Mouse (Mus musculus) MEL-GATA-1-ER (cell line): ENCODE measurements around the gene Tgfa.

ENCODE experiments used
- DNase-seq: peaks from one replicate; pipeline ENCODE4 v3.0.0-alpha.2; 2012; ENCODE audit warnings: low read depth; ENCODE audit errors: extremely low read depth

Tgfa gene

DNA sequence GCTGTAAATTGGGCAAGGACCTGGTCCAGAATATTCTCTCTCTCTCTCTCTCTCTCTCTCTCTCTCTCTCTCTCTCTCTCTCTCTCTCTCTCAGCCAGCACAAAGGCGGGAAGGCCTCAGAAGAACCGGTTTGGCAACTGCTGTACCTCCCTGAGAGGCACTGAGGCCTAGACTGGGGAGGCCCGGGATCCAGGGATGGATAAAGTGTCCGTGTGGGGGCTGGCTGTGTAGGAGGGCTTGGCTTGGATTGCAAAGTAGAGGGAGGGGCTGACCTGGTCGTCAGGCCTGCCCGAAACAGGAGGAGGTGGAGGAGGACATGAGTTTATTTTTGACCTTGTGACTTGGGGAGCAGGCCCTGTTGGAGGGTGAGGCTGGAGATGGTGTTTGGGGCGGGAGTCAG, 27.4 kb downstream of the Tgfa start:
- DNase-seq: no peak

DNA sequence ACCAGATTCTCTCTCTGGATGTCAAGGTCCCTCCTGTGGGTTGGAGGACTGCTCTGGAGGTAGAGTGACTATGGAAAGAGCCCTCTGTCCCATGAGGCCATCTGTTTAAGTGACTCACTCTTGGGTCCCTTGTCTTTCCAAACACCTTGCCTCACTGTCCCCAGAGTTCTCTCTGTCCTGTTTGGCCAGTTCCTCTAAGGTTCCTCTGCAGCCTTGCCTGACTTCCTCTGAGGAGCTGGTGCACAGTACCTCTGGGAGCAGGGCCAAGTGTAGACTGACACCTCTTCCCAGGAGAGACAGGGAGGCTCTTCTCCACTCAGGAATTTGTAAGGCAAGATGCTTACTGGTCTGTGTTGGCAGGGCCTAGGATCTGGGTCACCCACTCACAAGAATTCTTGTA, 30.6 kb downstream of the Tgfa start:
- peak; percentile 19 for DNase-seq

DNA sequence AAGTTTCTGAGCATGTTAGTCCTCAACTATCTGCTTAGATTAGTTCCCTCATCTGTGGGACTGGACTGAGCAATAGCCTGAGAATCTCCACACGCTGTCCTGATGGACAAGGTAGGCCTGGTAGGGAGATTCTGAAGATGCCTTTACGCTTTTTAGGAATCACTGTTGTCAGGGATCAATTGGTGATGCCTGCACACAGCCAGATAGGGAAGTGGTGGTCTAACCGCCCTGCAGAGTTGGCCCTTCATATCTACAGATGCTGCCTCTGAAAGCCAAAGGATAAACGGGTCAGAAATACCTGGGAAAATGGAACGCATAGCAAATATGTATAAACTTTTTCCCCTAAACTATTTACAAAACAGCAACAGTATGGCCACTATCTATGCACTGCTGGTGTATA, 37.3 kb downstream of the Tgfa start:
- DNase-seq: no peak

DNA sequence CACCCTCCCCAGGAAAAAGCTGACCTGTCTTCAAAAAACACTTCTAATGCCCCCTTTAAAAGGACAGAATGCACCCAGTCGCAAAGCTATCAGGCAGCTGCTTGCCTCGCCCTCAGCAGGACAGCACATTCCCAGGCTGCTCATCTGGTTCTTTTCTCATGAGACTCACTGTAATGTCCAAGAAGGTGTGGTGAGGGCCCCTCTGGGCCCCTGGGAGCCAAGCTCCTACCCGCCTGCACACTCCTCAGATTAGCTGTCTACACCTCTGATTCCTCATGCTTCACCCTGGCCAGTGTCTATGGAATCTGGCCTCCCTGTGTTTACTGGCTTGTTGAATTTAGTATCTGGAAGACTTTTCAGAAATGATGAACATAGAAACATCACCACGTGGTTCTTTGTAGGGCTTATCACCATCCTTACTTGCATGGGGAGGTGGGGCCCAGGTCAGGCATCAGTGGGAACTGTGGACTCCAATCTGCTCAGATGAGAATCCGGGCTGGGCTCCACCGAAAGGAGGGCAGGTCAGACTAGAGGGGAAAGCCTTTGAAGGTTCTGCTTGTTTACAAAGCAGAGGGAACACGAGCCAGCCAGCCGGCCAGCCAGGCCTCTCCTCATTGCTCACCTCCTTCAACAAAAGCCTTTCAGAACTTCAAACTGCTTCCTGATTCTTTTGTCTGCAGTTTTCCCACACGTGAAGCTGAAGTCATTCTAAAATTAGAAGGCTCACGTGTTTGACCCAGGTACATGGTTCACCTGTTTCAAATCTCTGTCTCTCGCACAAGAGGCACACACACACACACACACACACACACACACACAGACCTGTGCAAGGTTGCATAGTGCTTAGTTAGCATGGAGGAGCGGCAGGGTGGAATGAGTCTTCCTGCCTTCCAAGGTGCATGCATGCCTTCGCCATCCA, 38.7 kb downstream of the Tgfa start:
- DNase-seq: no peak

DNA sequence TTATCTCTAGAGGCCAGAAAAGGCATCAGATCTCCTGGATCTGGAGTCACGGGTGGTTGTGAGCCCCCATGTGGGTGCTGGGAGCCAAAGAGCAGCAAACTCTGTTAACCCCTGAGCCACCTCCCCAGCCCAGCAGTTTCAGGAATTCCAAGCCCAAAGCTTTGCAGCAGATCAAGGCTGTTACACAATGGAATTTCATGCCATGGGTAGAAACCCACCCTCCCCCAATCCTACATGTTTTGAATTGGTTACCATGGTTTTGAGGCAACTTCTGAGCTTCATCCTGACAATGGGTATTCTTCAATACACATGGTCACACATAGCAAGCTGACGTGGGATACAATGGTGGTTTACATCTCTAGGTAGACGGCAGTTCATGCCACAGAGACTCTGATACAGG, 49.8 kb downstream of the Tgfa start:
- DNase-seq: no peak

DNA sequence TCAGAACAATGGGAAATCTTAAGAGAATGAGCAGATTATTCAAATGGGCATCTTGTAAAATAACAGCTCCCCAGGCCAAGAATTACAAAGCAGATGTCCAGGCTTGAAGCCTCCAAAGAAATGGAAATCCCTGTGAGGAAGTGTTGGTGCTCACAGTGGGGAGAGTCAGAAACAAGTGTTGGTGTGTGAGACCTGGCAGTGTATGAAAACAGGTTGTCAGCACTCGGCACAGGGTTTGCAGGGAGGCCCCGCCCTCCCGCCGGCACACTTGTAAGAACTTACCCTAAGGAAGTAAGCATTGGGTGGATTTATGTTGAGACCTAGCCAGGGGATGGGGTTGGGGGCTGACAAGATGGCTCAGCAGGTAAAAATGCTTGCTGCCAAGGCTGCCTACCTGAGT, 50.9 kb downstream of the Tgfa start:
- no peak for DNase-seq

DNA sequence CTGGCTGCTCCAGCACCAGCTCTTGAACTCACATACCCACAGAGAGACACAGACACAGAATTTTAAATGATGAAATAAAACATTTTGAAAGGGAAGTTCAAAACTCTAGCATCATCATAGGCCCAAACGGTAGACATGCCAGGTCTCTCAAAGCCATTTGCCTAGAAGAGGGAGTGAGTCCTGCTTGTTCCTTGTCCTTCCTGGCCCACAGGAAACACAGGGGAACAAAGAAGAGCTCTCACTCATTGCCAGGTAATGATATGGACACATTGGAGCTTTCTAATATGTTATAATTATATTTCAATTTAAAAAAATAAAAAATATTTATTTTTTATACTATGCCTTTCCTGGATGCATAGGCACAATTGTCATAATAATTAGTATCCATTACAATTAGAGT, 53.5 kb downstream of the Tgfa start:
- DNase-seq: no peak

DNA sequence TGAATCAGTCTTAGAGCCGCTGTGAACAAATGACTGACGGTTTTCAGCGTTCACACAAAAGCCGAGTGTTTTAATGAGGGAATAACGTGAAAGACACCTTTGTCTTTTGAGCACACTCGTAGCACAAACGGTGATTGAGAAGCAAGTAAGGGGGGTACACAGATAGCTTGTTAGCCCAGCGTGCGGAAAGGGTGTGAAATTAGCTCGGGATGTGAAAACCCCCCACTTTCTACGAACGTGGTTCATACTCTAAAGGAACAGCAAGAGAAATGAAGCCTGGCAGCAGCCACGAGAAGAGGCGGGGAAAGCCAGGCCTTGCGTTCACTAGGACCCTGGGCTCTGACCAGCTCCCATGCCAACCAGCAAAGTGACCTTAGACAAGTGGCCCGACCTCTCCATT, 54.0 kb downstream of the Tgfa start:
- no peak for DNase-seq

DNA sequence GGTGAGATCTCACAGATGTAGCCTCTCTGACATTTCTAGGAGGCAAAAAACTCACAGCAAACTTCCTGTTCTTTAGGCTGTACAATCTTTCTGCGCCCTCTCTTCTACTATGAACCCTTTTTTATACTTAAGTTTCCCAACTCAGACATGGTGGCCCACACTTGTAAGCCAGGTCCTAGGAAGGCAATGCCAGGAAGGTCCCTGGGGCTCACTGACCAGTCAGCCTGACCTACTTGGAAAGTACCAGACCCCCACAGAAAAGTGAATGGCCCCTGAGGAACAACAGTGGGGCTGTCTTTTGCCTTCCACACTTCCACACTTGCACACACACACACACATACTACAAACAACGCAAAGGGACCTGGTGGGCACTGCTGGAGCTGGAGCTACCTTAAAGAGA, 55.2 kb downstream of the Tgfa start:
- no peak for DNase-seq

DNA sequence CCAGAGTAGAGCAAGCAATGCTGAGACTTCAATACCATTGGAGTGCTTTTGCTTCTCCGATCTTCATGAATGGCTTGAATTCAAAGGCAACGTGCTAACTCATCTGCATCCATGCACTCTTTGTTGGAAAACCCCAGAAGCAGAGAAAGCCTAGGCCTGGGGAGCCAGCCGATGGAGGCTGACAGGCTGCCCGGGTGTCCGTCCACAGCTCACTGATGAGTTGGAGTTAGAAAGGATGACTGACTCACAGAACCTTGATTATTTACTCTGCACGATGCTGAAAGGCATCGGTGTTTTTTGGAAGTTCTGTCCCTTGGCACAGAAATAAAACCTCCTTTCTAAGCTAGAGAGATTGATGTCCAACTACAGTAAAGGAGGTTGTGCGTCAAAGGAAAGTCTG, 55.8 kb downstream of the Tgfa start:
- no peak for DNase-seq

DNA sequence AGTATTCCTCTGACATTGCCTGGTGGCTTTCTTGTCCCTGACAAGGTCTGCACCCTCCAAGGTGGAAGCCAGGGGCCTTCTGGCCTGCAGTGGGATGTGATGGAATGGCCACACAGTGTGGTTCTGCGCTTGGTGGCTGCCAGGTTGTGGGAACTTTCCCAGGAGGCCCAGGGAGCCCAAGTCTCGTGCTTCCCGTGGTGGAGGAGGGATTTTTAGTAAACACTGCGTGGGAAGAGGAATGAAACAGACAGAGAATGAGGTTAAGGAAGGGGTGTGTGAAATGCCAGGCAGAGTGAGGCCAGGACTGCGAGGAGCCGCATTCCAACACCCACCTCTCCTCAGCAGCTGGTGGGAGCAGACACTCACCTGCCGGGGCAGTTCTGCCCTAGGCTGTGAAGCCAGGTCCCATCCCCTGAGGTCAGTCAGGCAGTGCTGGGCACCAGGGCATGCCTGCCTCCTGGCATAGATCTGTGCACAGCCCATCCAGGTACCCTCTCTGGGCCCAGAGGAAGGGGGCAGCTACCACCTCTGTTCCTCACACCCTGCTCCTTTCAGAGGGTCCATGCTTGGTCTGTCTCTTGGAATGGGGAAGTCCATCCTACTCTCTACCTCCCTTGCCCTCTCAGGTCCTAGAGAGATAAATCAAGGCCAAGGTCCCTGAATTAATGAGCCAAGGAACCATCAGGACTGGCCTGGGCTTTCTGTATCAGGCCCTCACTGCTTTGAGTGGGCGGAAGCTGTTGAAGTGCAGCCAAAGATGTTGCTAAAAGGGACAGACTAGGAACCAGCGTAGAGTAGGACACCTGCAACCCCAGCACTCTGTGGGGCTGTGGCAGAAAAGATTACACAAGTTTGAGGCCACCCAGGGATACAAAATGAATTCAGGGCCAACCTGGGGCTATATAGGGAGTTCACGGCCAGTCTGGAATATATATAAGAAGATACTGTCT, 57.4 kb downstream of the Tgfa start:
- no peak for DNase-seq

DNA sequence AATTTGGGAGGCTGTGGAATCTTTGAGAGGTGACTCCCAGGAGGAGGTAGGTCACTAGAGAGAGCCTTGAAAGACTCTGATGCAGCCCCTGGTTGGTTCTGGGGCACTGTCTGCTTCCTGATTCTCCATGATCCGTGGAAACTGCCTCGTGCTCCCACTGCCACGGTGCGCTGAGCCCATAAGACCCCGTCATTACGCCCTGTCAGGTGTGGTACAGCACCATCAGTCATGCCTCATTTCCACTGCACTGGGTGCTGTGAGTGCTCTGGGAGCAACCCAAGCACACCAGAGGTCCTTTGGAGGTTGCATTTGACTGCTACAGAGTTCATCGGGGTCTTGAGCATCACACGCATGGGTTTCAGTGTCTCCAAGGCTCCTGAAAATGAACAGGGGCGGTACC, 60.9 kb downstream of the Tgfa start:
- no peak for DNase-seq

DNA sequence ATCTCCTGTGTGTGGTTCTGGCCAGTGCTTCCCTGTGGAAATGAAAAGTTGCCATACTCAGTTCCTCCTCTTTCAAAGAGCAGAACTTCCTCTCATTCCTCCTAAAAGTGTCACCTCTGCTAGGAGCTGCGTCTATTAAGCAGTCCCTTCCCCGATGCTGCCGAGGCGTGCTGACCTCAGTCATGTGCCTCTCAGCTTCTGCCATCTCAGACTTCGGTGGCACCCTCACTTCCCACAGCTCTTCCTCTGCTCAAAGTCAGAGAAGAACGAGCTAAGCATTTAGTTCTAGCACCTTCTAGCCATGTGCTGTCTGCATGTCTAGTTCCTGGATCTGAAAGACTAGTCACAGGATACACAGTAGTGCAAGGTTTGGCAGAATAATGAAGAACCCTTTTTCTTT, 64.2 kb downstream of the Tgfa start:
- no peak for DNase-seq

DNA sequence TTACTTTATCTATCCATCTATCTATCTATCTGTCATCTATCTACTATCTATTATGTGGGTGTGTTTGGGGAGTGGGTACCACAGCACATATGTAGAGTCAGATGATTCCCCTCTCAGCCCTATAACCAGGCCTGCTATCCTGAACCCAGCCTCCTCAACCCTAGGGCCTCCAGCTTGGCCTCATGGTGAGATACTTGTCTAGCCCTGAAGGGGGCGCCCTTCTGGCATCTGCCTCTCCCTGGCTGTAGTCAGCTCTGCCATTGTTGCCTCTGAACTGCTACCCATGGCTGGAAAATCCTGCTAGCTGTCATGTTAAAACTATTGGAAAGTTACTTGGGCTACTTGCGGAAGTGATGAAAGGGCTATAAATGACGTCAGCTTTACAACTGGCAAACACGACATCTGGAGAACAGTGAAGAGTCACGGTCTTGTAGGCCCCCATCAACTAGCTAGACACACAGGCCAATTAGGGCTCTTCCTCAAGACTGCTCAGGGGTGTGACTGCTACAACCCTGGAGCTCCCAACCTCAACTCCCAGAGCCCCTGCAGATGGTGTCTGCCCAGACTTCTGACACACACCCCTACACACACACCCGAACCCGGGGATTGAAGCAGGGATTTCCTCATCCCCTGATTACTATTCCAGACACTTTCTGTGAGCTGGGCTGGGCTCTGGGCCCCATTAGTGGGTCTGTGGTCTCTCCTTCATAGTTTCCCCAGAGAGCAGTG, 65.5 kb downstream of the Tgfa start:
- DNase-seq: no peak

DNA sequence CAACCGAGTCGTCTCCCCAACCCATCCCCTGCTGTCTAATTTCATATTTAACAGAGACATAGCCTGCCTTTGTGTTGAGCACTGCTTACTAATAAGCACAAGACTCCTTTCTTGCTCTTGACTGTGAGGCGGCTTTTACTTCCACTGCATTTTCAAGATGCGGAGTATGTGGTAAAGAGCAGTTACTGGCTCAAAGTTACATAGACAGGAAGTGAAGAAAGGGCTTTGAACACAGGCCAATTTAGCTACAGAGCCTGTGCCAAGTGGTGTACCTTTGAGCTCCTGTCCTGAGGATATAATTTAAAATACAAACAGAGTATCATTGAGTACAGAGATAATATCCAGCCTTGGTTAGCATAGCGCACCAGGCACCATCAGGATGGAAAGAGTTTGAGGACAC, 71.8 kb downstream of the Tgfa start:
- no peak for DNase-seq

DNA sequence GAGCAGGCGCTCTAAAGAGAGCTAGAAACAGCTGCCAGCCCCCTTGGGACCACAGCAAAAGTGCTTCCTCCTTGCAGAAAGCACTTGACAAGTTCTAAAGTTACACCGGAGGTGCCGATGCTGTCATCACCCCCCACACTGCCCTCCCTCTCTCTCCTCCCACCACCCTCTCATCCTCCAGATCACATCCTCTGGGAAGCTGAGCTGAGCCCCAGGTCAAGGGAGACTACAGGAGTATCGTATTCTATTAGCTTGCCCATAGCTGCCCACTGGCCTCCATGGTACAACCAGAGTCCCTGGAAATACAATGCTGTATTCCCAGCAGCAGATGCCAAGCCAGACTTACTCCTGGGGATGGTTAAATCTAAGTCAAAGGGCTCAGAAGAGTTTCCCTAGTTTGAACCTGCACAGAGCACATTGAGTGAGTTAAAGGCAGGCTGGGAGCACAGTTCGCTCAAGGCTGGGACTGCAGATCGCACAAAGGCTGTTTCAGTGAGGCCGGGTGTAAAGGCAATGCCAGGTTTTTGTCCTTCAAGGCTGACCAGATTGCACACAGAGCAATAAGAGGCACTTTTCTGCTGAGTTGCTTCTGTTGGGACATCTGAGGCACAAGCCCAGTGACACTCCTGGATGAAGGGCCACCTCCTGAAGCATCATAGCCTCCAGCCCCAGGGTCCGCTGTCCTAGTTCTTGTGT, 75.5 kb downstream of the Tgfa start:
- DNase-seq: no peak

DNA sequence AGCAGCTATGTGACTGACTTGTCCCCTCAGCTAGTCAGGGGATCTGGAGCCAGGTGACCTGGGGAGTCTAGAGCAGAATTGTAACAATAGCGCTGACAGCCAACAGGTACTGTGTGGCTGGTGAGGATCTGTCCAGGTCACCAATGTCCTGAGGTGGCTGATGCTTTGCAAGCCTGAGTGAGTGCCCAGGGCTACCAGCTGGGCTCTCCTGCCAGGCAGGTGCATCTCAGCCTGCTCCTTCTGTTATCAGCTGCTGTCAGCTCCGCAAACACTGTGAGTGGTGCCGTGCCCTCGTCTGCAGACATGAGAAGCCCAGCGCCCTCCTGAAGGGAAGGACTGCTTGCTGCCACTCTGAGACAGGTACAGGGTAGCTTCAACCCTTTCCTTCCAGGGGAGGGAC, 76.1 kb downstream of the Tgfa start:
- no peak for DNase-seq

DNA sequence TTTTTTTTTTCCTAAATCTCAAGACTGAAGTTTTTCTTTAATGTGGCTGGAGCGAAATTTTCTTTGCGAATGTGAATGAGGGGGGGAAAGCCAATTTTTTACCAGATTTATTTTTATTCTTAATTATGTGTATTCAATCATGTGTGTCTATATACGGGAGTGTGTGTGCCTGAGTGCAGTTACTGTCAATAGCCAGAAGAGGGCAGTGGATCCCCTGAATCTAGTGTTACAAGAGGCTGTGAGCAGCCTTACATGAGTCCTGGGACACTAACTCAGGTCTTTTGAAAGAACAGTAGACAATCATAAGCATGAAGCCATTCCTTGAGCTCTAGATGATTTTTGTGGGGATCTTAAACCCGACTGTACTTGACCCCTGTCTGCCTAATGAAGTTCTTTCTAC, 80.7 kb downstream of the Tgfa start:
- DNase-seq: no peak

DNA sequence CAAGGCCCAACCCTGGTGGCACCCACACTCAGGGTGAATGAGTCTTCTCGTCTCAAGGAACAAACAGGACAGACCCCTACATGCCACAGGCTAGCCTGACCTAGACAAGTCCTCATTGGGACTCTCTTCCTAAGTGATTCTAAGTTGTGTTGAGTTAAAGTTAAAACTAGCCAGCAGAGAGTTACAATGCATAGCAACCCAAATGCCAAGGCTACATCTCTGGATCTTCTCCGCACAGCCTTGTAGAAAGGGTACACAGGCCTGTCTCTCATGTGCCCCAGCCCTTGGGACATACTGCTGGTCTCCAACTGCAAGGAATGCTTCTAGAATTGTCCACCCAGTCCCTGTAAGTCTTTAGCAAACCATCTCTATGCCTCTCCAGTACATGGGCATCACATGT, 81.8 kb downstream of the Tgfa start:
- no peak for DNase-seq

DNA sequence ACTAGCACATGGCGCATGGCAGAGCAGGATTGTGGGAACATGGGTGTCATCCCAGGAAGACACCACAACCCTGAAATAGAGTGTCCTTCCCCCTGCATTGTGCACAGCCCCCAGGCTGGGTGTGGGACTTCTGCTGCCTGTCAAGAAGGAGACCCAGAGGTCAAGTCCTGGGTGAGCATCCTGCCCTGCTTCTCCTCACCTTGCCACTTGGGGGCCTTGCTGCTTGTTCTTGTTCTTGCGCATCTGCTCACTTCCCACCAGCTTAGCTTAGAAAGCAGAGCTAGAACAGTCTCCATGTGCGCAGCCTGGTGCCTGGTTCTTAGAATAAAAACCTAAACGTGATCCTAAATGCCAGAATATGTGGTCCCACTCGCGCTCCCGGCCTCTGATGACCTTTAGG, 82.6 kb downstream of the Tgfa start:
- no peak for DNase-seq

DNA sequence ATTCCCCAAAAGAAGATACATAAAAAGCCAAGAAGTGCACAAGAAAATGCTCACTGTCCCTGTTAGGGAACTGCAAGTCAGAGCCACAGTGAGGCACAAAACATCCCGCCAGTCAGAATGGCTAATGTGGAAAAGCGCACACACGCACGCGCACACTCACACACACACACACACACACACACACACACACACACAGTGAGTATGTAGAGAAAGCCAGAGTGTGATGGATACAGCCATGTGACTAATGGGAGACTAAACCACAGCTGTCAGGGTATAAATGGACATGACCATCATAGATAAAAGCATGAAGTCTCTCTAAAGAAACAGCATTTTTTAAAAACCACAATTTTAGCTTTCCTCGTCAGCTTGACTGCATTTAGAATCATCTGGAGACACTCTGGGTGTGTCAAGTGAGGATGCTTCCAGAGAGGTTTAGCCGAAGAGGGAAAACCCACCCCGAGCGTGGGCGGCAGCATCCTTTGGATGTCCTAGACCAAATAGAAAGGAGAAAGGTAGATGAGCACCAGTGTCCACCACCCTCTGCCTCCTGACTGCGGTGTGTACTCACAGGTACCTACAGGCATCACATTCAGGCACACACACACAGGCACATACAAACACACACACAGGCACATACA, 86.7 kb downstream of the Tgfa start:
- DNase-seq: no peak
